Mouse (Mus musculus): ENCODE measurements at regions not wholly inside any gene's neighbourhood (a gene's known extent, or its start where the extent isn't known, plus 50 kb on each side); places are given as distances from the start of the nearest gene placed in this dataset.

DNA sequence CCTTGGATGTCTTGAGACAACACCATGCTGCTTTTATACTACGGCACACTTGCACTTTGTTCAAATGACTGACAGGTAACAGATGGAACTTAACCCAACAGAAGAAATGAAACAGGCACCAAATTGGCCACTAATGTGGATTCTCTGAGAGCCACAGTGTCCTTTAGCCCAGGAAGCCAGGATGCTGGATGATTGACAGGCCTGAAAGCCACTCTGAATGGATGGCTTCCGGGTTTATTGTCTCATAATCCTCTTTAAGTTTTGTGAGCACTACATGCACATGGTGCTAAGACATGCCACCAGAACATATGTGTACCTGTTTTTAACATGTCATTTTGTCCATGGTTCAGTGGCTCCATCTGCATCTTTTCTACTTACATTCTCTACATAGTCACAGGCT is 152.7 kb downstream of the Drd1 start:
- no peak for DNase-seq

DNA sequence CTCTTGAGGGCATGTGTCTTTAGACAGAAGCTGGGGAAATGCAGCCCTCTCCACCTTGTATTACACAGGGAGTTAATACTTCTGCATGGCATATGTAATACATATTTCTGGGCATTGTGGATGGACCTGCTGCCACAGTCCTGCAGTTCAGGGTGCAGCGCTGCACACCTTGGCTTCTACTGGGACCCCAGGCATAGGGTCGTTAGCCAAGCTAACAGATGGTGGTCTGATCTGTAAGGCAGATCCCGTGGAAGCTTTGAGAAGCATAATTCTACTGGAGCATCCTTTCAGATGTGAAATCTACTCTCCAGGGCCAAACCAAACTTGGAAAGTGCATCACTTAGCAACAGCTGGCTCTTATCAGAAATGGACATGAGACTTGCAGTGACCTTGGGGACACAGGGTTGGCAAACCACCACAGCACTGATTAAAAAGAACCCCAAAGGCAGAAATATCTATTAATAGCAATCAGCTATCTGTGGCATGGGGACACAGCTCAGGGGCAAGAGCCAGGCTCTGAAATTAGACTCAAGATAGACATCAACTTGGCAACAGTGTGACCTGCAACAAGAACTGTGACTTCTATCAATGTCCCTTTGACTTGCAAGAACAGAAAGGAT is 155.0 kb downstream of the Drd1 start:
- DNase-seq = no peak

DNA sequence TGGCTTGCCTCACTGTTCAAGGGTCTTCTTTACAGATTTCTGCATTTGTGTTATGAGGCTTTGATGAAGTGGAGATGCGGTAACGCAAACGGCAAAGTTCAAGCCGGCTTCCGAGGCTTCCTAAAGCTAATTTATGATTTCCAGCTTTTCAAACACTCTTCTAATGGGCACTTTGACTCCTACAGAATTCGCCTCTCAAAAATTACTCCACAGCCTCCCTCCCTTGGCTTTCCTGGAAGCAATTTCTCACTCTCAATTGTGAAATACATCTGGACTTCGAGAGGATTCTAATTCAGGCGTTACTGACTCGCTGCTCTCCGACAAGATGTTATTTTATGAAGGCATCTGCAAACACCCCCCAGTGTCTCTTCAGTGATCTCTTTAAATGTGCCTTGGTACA is 157.2 kb downstream of the Drd1 start:
- DNase-seq = no peak

DNA sequence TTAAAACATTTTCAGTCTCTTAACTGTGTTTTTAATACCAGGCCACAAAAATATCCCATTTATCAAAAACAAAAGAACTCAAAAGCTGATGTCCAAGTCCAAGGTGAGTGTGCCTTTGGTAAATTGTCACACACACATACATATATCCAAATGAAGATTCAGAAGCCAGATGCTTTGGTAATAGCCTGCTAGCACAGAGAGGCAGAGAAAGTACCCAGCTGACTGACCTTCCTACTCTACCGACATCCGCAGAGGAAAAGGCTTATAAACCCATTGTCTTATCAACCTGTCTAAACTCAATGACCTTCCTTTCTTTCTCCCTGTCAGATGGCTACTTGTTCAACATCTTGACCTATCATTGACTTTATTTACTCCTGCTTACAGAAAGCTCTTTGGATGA is 158.3 kb downstream of the Drd1 start:
- DNase-seq = no peak

GRCm38 (mm10) chr13:53888411-53888810 is 167.1 kb downstream of the Drd1 start:
- DNase-seq = no peak

DNA sequence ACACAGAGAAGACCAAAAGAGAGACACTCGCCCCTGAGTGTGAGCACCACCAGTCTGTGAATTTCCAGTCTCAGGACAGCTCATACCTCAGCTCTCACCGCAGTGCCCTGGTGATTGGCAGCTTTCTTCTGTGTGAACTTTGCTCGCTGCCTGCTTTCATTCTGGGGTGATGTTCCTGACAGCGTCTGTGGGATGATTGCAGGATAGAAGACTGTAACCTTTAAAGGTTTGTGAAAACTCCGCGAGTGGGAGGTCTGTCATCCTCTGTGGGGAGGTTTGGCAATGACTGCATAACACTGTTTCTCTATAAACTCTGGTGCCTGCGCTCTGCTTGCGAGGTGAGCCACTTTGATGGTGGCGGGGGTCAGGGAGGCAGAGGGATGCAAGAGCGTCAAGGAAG is 169.7 kb downstream of the Drd1 start:
- no peak for DNase-seq

DNA sequence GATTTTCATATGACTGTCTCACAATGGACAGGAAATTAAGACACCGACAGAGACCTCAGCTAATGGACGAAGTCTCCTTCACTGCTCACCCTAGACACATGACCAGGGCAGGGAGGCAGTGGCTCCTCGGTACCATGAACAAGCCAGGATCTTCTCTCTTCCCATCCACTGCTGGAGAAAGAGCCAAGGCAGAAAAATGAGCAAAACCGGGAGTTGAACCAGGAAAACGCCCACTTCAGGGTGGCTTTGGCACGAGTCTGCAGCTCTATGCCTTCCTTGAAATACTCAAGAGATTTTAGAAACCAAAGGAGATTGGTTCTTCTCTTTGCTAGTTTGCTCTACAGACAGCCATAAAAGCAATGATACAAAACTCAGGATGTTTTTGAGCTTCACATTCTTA is 172.3 kb downstream of the Drd1 start:
- no peak for DNase-seq

GRCm38 (mm10) chr13:53880466-53881250 is 174.8 kb downstream of the Drd1 start:
- no peak for DNase-seq

- DNase-seq = no peak
These were observed 180.0 kb downstream of the Drd1 start for GRCm38 (mm10) chr13:53875546-53875945.

DNA sequence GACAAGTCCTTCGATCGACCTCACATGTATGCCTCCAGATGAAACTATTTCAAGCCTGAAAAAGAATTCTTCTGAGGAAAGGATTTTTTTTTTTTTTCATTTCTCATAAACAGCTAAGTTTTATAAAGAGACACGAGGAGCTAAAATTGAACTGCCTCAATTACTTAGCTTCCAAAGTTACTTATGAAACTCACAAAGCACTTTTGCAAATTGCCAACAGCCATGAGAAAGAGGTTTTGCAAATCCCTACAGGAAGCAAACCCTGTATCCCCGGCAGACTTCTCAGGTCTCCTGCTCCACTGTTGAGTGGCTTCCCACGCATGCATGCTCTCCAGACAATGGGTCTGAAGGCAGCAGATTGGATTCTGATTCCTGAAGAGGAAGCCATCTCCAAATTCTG is 190.2 kb downstream of the Drd1 start:
- no peak for DNase-seq

- DNase-seq = no peak
These were observed 193.2 kb downstream of the Drd1 start for GRCm38 (mm10) chr13:53862336-53862735.

DNA sequence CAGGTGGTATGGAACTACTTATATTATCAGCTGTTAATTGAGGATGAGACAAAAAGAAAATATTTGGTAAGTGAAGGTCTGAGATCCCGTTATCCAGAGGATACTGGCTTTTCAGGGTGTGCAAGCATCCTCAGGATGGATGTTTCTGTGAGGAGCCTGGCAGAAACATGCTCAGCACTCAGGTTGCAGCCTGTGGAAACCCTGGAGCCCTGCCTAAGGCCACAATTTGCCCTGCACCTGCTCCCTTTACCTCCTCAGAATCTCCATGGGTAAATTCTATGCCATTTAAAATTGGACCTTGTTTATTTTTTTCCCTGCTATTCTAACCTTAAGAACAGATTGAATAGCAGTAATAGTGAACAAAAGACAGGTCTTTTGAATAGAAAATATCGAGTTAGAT is 201.3 kb downstream of the Drd1 start:
- DNase-seq = peak; percentile 9 to 15

DNA sequence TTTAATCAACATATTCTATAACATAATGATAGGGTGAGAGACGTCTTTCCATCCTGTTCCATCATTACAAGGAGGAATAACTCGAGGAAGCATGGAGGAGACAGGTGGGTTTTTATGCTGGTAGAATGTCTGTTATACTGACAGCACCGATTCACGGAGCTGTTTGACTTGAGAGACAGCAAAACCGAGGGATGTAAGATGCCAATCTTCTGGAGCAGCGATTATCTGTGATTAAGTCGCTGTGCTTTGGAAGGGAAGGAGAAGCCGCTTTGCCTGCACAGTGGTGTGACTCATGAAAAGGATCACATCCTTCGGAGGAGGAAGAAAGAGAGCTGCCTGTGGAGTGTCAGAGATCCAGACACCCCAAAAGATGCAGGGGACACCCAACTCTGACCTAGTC is 205.4 kb downstream of the Drd1 start:
- DNase-seq = no peak

GRCm38 (mm10) chr13:53846221-53846620 is 209.3 kb downstream of the Drd1 start:
- peak; percentile 66 to 67 for DNase-seq

- no peak for DNase-seq
These were observed 209.7 kb downstream of the Drd1 start for GRCm38 (mm10) chr13:53845786-53846185.

DNA sequence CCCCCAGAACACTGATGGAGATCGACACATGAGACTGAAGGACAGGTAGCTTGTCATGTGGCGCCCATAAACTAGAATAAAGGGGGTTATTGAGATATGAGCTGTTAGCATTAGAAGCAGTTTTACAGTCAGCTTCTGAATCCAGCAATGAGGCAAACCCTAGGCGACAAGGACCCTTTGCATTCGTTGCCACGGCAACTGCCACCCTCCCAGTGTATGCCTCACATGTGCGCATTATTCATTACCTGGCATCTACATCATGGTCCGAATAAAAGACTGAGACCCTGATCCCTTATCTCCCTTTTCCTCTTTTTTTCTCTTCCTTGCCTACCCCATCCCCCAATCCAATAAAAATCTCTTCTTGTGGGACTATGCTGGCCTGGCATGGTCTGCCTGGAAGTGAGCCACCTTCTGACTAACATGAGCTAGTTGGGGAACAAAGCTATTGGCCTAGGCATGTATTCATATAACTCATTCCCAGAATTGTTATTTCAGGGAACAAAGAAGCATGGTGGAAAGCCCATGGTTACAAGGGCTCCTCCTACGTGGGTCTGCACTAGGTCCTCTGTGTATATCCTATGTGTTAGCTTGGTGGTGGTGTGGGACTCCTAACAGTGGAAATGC is 229.4 kb downstream of the Drd1 start:
- DNase-seq = no peak

- no peak for DNase-seq
These were observed 233.4 kb downstream of the Drd1 start for GRCm38 (mm10) chr13:53822061-53822460.

GRCm38 (mm10) chr13:53815629-53816028 is 239.9 kb downstream of the Drd1 start:
- DNase-seq = no peak

- no peak for DNase-seq
These were observed 241.4 kb downstream of the Drd1 start for GRCm38 (mm10) chr13:53814088-53814487.

GRCm38 (mm10) chr13:53811862-53812261 is 243.6 kb downstream of the Drd1 start:
- peak; percentile 61 to 75 for DNase-seq

GRCm38 (mm10) chr13:53811151-53811550 is 244.4 kb downstream of the Drd1 start:
- DNase-seq = no peak

DNA sequence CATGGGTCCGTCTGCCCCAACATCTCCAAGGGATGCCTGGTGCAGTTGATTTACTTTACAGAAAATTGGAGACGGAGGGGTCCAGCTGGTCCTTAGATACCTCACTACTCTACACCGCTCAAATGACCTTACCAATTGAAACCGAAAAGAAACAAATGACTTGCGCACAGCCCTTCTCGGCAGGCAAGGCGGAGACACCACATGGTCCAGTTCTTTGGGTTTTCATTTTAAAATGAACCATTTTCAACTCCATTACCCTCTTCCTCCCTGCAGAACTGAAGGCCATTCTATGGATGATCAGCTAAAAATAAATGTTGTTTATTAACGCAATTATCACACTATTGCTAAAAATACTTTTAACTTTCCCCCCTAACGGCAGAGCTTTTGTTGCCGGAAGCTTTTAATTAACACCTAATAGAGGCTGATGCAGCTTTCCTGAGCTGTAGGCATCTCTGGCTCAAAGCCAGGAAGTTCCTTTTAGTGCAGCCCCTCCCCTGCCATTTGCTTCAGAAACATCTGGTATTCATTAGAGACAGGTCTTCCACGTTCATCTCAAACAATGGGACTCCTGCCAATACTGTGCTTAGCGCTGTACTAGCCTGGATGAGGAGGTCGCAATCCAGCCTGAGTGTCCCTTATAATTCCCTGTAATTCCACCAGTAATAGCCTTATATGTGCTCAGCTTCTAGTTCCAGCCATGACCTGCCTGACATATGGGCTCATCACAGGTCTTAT is 247.5 kb downstream of the Drd1 start:
- no peak for DNase-seq

- DNase-seq = no peak
These were observed 249.6 kb downstream of the Drd1 start for GRCm38 (mm10) chr13:53805872-53806271.

All from cerebellum, postnatal 36 days (tissue).